Mouse (Mus musculus): ENCODE measurements around the gene Igf2bp1.

- TF ChIP-seq CTCF (IDR thresholded peaks at IDR 0.05; ENCODE audit: insufficient read depth, low read depth, low read length) (no peak), POLR2A (IDR thresholded peaks at IDR 0.05; ENCODE audit: insufficient read depth, low read depth, low read length) (no peak)
Observed at GRCm38 (mm10) chr11:96034116-96034515, 28.4 kb upstream of the Igf2bp1 start.
